Mouse (Mus musculus) natural killer cell, adult 2 months (primary cell): ENCODE measurements around the gene Fdx1l.

Experiments
- DNase-seq, 2 experiments: peaks; one replicate each; pipeline ENCODE4 v3.0.0; 2022; ENCODE audit warnings: low spot score in 2 of 2

The Fdx1l gene

GRCm38 (mm10) chr9:21028560-21029110, 44.8 kb downstream of the Fdx1l start:
- DNase-seq = no peak

DNA sequence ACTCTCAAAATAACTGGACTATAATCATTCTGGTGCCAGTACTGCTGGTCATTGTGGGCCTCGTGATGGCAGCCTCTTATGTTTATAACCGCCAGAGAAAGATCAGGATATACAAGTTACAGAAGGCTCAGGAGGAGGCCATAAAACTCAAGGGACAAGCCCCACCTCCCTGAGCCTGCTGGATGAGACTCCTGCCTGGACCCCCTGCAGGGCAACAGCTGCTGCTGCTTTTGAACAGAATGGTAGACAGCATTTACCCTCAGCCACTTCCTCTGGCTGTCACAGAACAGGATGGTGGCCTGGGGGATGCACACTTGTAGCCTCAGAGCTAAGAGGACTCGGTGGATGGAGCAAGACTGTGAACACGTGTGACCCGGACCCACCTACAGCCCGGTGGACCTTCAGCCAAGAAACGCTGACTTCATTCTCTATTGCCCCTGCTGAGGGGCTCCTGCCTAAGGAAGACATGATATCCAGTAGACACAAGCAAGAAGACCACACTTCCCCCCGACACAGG, 45.6 kb downstream of the Fdx1l start:
- DNase-seq = no peak

- no peak for DNase-seq
Observed at GRCm38 (mm10) chr9:21026849-21027248, 46.6 kb downstream of the Fdx1l start.

- DNase-seq = no peak
Observed at GRCm38 (mm10) chr9:21025258-21025810, 48.1 kb downstream of the Fdx1l start.

DNA sequence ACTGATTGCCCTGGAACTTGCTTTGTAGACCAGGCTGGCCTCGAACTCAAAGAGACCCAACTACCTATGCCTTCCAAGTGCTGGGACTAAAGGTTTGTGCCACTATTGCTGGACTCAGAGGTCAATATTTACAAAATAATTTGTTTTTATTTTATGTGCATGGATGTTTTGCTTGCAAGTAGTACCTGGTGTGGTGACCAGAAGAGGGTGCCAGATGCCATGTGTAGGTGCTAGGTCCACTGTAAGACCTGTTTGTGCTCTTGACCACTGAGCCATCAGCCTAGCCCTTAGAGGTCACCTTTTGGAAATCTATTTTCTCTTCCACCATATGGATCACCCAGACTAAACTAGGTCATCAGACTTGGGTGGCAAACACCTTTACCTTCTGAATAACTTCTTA, 50.7 kb downstream of the Fdx1l start:
- DNase-seq = no peak

GRCm38 (mm10) chr9:21022288-21022687, 51.1 kb downstream of the Fdx1l start:
- no peak for DNase-seq

DNA sequence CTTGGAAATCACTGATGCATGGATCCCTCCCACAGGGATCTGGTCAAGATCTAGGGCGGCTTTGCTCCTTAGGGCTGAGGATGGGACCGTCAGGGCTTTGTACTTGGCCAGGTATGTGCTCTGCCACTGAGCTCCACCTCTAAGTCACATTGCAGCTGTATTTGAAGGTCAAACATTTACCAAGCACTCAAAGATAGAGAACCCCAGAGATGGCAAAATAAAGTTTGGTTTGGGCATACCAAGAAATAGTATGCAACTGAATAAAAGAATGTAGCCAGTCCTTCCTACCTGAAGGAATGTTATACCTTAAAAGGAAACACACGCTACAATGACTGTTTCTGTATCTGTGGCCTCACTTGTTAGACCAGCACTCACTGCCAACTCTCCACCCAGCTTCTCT, 52.1 kb downstream of the Fdx1l start:
- DNase-seq = no peak

GRCm38 (mm10) chr9:21018600-21018999, 54.8 kb downstream of the Fdx1l start:
- DNase-seq = no peak
